1 mouse cellular context compared by ENCODE assay signal in the genomic region with DNA sequence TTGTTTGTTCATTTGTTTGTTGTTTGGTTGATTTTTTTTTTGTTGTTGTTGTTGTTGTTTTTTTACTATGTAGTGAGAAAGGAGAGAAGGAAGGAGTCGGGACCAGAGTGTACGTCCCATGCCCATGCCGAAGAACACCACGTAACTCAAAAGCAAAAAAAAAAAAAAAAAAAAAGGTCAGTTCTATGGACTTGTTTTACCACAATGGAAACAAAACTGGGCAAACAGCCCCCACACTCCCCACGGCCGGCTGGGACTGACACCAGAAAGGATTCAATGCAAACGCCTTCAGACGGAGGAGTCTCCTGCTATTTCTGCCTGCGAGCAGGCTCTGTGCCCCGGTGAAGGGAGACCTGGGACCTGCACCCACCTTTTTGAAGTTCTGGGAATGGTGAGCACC.
A peak's percentile ranks its signal among the peaks of the same experiment; 100 is the strongest.
TF ChIP-seq lines count a peak whose summit lies in the region.

No protein-coding gene starts in this region.

TF ChIP-seq in MEL, 35 proteins besides CTCF, POLR2A, EP300 and RAD21:
- TF ChIP-seq ZNF384 (IDR thresholded peaks at IDR 0.05; ENCODE audit: low read depth, low read length) (peak; percentile 47; the same call in 1 of the 2 replicates), POLR2AphosphoS5 (IDR thresholded peaks at IDR 0.05; ENCODE audit: borderline replicate concordance, low read depth, low read length) (no peak), UBTF (IDR thresholded peaks at IDR 0.05; ENCODE audit: borderline replicate concordance, insufficient read depth, low read depth, low read length) (0 out of 2 replicates have a peak, but pooled peaks have one; percentile 69)
